Mouse (Mus musculus): ENCODE results near the gene Slc35f1. TPM values are rescaled to one million over a fixed set of nuclear protein-coding genes. Genes with fewer than 3 reads are reported as not detected.

The Slc35f1 gene
- total and polyA plus RNA-seq, 3 experiments, result 0.07 to 0.11 TPM; not detected in 1

GRCm38 (mm10) chr10:53062741-53063140, 372.4 kb downstream of the Slc35f1 start:
- Histone ChIP-seq H3K27me3 (replicated peaks) (no peaks in the 10 kb centered on the region), H3K27ac (ENCODE audit: insufficient read depth, low read depth) (no peak overlapping the region), H3K4me3 (replicated peaks in 1 of 3; ENCODE audit: low read depth in 2 of 3, low read length in 2 of 3, poor library complexity in 1 of 3) (no peak overlapping the region), H3K9me3 (replicated peaks; ENCODE audit: low read length) (no peaks in the 10 kb centered on the region), H3K79me2 (replicated peaks; ENCODE audit: control insufficient read depth, extremely low read depth, insufficient read depth, poor library complexity, severe bottlenecking) (no peaks in the 10 kb centered on the region), H3K4me2 (ENCODE audit: insufficient read depth, low read depth, poor library complexity, severe bottlenecking) (no peak overlapping the region), H3K9ac (ENCODE audit: insufficient read depth, low read depth) (no peak overlapping the region), H3K36me3 (replicated peaks in 1 of 2; ENCODE audit: control insufficient read depth in 1 of 2, insufficient read depth in 1 of 2, low read length in 1 of 2) (no peaks in the 10 kb centered on the region), H3K4me1 (ENCODE audit: control insufficient read depth in 1 of 2, insufficient read depth in 2 of 2) (no peaks in the 10 kb centered on the region)
- in situ Hi-C loops (cut with MboI; ENCODE audit: low pct_ligation_motif_present, low pct_unique_long_range_greater_than_20kb, low sequenced_read_pairs) (no loop called here), dilution Hi-C loops (cut with MboI; ENCODE audit: extremely low pct_ligation_motif_present, extremely low pct_unique_long_range_greater_than_20kb, low sequenced_read_pairs) (no loop called here)
- no peak for DNase-seq (ENCODE audit: extremely low read depth)
- TF ChIP-seq PAX5 (IDR thresholded peaks at IDR 0.05; ENCODE audit: low read length) (no peak), ZC3H11A (IDR thresholded peaks at IDR 0.05; ENCODE audit: low read depth, low read length) (no peak)

GRCm38 (mm10) chr10:53087811-53088210, 397.5 kb downstream of the Slc35f1 start:
- H3K27ac ChIP-seq (ENCODE audit: insufficient read depth, low read depth), result no peak overlapping the region
- in situ Hi-C loops (cut with MboI; ENCODE audit: low pct_ligation_motif_present, low pct_unique_long_range_greater_than_20kb, low sequenced_read_pairs), result no loop called here
- H3K4me2 ChIP-seq (ENCODE audit: insufficient read depth, low read depth, poor library complexity, severe bottlenecking), result no peak overlapping the region
- DNase-seq (ENCODE audit: extremely low read depth), result peak; percentile 20
- dilution Hi-C loops (cut with MboI; ENCODE audit: extremely low pct_ligation_motif_present, extremely low pct_unique_long_range_greater_than_20kb, low sequenced_read_pairs), result no loop called here
- no peaks in the 10 kb centered on the region for H3K9me3 ChIP-seq (replicated peaks; ENCODE audit: low read length)
- no peaks in the 10 kb centered on the region for H3K4me1 ChIP-seq (ENCODE audit: control insufficient read depth in 1 of 2, insufficient read depth in 2 of 2)
- no peak overlapping the region for H3K4me3 ChIP-seq (replicated peaks in 1 of 3; ENCODE audit: low read depth in 2 of 3, low read length in 2 of 3, poor library complexity in 1 of 3)
- H3K36me3 ChIP-seq (replicated peaks in 1 of 2; ENCODE audit: control insufficient read depth in 1 of 2, insufficient read depth in 1 of 2, low read length in 1 of 2), result no peaks in the 10 kb centered on the region
- TF ChIP-seq RAD21 (IDR thresholded peaks at IDR 0.05; ENCODE audit: low read depth, low read length) (peak; percentile 70), PAX5 (IDR thresholded peaks at IDR 0.05; ENCODE audit: low read length) (no peak), CHD1 (IDR thresholded peaks at IDR 0.05; ENCODE audit: low read depth, low read length) (no peak), SMC3 (IDR thresholded peaks at IDR 0.05; ENCODE audit: low read depth, low read length) (peak; percentile 52), MAX (IDR thresholded peaks at IDR 0.05; ENCODE audit: low read length) (no peak), BHLHE40 (IDR thresholded peaks at IDR 0.05; ENCODE audit: low read depth, low read length) (no peak), GABPA (IDR thresholded peaks at IDR 0.05; ENCODE audit: insufficient replicate concordance, low read depth, low read length) (no peak), UBTF (IDR thresholded peaks at IDR 0.05; ENCODE audit: low read depth, low read length) (no peak), TBP (conservative IDR thresholded peaks at IDR 0.05; ENCODE audit: low read depth, low read length) (no peak), EP300 (IDR thresholded peaks at IDR 0.05; ENCODE audit: low read length) (no peak), ZC3H11A (IDR thresholded peaks at IDR 0.05; ENCODE audit: low read depth, low read length) (no peak), NRF1 (IDR thresholded peaks at IDR 0.05; ENCODE audit: low read depth, low read length) (no peak), CTCF (conservative IDR thresholded peaks at IDR 0.05 in 1 of 2, IDR thresholded peaks at IDR 0.05 in 1 of 2; ENCODE audit: low read depth in 2 of 2, low read length in 2 of 2) (peak in 1 of 2 experiments; percentile 63; a peak in 2 of 4 replicates), CHD2 (IDR thresholded peaks at IDR 0.05; ENCODE audit: low read length) (no peak), NELFE (IDR thresholded peaks at IDR 0.05; ENCODE audit: low read depth, low read length) (no peak), USF2 (conservative IDR thresholded peaks at IDR 0.05; ENCODE audit: low read depth, low read length) (no peak)
- H3K79me2 ChIP-seq (replicated peaks; ENCODE audit: control insufficient read depth, extremely low read depth, insufficient read depth, poor library complexity, severe bottlenecking), result no peaks in the 10 kb centered on the region
- H3K27me3 ChIP-seq (replicated peaks), result no peaks in the 10 kb centered on the region
- no peak overlapping the region for H3K9ac ChIP-seq (ENCODE audit: insufficient read depth, low read depth)

All from CH12.LX (cell line).